Mouse (Mus musculus) midbrain, embryonic 12.5 days (tissue): ENCODE results near the gene 2410004P03Rik. TPM values are rescaled to one million over a fixed set of nuclear protein-coding genes. Genes with fewer than 3 reads are reported as not detected.

Experiments used
- ATAC-seq: fragments of 200-750 bp; cut with Nextera tagmentation; 2 replicates; pipeline ENCODE4 v1.8.0; 2017; ENCODE audit warnings: low read depth, moderate TSS enrichment, moderate library complexity; ENCODE audit not compliant: low FRiP score
- H3K27ac ChIP-seq: fragments of 300-500 bp; sonication (generic); replicated peaks from 2 replicates; pipeline ENCODE4 v1.5.1; 2016; ENCODE audit warnings: mild to moderate bottlenecking
- H3K27me3 ChIP-seq: fragments of 300-500 bp; sonication (generic); 2 replicates; pipeline ENCODE4 v1.6.1; 2016; ENCODE audit warnings: mild to moderate bottlenecking
- H3K36me3 ChIP-seq: fragments of 300-500 bp; sonication (generic); 2 replicates; pipeline ENCODE4 v1.6.1; 2016
- H3K4me1 ChIP-seq: fragments of 300-500 bp; sonication (generic); 2 replicates; pipeline ENCODE4 v1.6.1; 2016
- H3K4me2 ChIP-seq: fragments of 300-500 bp; sonication (generic); replicated peaks from 2 replicates; pipeline ENCODE4 v1.6.1; 2016; ENCODE audit warnings: mild to moderate bottlenecking, moderate library complexity
- H3K4me3 ChIP-seq: fragments of 300-500 bp; sonication (generic); 2 replicates; pipeline ENCODE4 v1.5.1; 2016; ENCODE audit warnings: mild to moderate bottlenecking
- H3K9ac ChIP-seq: fragments of 300-500 bp; sonication (generic); replicated peaks from 2 replicates; pipeline ENCODE4 v1.6.1; 2016; ENCODE audit warnings: mild to moderate bottlenecking, moderate library complexity
- H3K9me3 ChIP-seq: fragments of 300-500 bp; sonication (generic); 2 replicates; pipeline ENCODE4 v1.6.1; 2016; ENCODE audit warnings: mild to moderate bottlenecking
- WGBS: fragments of 180-500 bp; shearing (Covaris S2); methylation state at CpG from one replicate; pipeline ENCODE4 v1.1.7; 2016; 5-methylcytosine and 5-hydroxymethylcytosine counted together
- polyA plus RNA-seq: library from polyadenylated mRNA; unstranded; fragments of >200 nt; fragmentation: Nextera tagmentation; extraction: Ambion mirVana; gene quantifications from 2 replicates; pipeline ENCODE4 v1.2.1, GENCODE M21; 2016

Gene 2410004P03Rik
- polyA plus RNA-seq, 1 experiment from 2014 or later, result 0.93 TPM

DNA sequence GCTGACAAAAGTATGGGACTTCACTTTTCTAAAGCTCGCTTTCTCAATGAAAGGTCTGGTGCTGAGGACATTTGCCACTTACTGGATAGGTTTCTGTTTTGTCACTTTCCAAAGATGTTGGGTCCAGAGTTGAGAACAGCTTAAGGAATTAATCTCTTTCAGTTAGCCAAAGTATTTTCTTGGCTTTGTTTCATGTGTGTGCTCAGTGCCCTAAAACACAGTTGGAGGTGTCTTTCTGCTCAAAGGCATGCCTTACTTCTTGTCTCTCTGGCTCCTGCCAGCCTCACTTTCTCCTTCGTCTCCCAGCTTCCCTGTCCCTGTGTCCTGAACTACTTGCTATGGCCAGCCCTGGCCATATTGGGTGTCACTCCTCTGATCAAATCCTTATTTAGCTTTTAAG lies 20.2 kb downstream of the 2410004P03Rik start:
- Histone ChIP-seq H3K4me2 (no peak overlapping the region), H3K9ac (no peak overlapping the region), H3K36me3 (no peaks in the 10 kb centered on the region), H3K4me1 (no peaks in the 10 kb centered on the region), H3K4me3 (no peak overlapping the region), H3K27ac (no peak overlapping the region), H3K9me3 (no peaks in the 10 kb centered on the region), H3K27me3 (no peaks in the 10 kb centered on the region)
- no peak for ATAC-seq
- 72% methylated on average over 2 of the region's 2 CpGs for WGBS

DNA sequence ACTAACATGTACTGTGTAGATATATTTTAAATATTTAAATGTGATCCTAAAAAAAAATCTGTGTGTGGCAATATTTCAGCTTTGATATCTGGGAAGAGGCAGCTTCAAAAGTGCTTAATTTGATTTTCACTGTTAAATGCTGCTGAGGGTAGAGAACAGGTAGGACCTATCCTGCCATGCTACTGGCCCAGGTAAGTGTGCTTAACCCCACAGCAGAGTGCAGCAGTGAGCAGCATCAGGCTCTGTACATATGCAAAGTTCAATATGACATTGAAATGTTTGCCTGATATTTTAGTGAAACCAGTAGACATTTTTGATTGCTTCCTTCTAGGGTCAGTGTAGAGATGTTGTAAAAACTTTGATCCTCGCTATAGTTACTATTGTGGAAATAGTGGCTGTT lies 25.7 kb downstream of the 2410004P03Rik start:
- H3K9ac ChIP-seq, result no peak overlapping the region
- 0 out of 2 replicates have a peak, but pooled peaks cover 4% of the 10 kb centered on the region for H3K36me3 ChIP-seq
- no peaks in the 10 kb centered on the region for H3K4me1 ChIP-seq
- no peaks in the 10 kb centered on the region for H3K9me3 ChIP-seq
- WGBS, result 88% methylated on average over 1 of the region's 1 CpGs
- no peak overlapping the region for H3K4me2 ChIP-seq
- no peaks in the 10 kb centered on the region for H3K27me3 ChIP-seq
- ATAC-seq, result no peak
- no peak overlapping the region for H3K4me3 ChIP-seq
- H3K27ac ChIP-seq, result no peak overlapping the region

DNA sequence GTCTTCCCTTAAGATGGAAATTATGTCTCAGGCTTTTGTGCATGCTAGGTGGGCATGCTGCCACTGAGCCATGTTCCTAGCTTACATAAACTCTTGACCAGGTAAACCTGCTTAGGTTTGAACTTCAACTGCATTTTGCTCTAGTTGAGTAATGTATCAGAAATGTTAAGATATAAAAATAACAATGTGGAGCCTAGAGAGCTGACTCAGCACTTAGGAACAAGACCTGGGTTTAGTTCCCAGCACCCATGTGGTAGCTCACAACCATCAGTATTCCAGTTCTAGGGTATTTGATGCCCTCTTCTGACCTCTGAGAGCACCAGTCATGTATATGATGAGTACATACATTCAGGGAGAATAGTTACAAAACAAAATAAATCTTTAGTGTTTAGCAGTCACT lies 34.4 kb downstream of the 2410004P03Rik start:
- no peak overlapping the region for H3K9ac ChIP-seq
- H3K27ac ChIP-seq, result no peak overlapping the region
- no peaks in the 10 kb centered on the region for H3K27me3 ChIP-seq
- H3K4me2 ChIP-seq, result no peak overlapping the region
- H3K36me3 ChIP-seq, result peaks cover 71% of the 10 kb centered on the region
- no peak for ATAC-seq
- no peaks in the 10 kb centered on the region for H3K4me1 ChIP-seq
- H3K9me3 ChIP-seq, result no peaks in the 10 kb centered on the region
- no peak overlapping the region for H3K4me3 ChIP-seq

DNA sequence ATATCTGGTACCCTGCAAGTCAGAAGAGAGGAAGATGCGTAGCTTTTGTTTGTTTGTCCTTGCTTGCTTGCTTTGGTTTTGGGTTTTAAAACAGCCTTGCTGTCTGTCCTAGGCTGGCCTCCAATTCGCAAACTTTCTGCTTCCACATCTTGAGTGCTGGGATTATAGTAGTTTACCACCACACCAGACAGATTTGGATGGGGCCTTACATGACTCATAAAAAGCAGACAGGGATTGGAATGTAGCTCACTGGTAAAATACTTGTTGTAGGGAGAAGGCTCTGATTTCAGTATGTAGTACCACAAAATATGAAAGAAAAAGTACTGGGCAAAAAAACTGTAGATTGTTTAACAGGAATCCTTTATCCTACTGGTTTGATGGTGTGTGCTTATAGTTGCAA lies 44.7 kb downstream of the 2410004P03Rik start:
- 92% methylated on average over 2 of the region's 2 CpGs for WGBS
- Histone ChIP-seq H3K27me3 (no peaks in the 10 kb centered on the region), H3K4me2 (no peak overlapping the region), H3K27ac (no peak overlapping the region), H3K4me3 (no peak overlapping the region), H3K9me3 (no peaks in the 10 kb centered on the region), H3K36me3 (peaks cover 45% of the 10 kb centered on the region), H3K9ac (no peak overlapping the region), H3K4me1 (no peaks in the 10 kb centered on the region)
- ATAC-seq, result no peak

DNA sequence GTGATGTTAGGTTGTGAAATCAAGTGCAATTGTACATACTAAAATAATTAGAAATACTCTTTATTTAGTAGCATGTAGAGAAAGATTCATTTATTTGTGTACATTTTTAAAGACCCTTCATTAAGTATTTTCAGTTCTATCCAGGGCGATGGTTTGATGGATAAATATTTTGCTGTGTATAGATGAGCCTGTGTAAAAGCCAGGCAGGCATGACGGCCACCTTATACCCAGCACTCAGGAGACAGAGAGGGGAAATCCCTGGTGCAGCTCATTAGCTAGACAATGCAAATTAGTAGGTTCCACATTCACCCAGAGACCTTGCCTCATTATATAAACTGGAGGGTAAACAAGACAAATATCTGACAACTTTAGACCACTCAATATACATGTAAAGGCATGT lies 48.2 kb downstream of the 2410004P03Rik start:
- Histone ChIP-seq H3K27me3 (no peaks in the 10 kb centered on the region), H3K9me3 (no peaks in the 10 kb centered on the region), H3K27ac (no peak overlapping the region), H3K4me3 (no peak overlapping the region), H3K9ac (no peak overlapping the region), H3K4me1 (no peaks in the 10 kb centered on the region), H3K36me3 (peaks cover 47% of the 10 kb centered on the region), H3K4me2 (no peak overlapping the region)
- WGBS, result 71% methylated on average over 2 of the region's 2 CpGs
- ATAC-seq, result no peak

DNA sequence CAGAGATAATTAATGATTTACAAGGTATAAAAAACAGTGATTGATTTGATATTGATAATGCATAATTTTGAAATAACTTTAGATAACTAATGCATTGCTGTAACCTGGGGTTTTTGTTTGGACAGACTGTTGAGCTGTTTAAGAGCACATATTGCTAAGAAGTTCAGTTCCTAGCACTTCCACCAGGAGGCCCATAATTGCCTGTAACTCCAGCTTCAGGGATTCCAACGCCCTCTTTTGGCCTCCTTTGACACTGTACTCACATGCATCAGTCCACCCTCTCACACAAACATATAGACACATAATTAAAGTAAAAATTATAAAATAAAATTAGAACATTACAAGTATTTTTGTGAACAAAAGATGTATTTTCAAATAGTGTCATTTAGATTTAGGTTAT lies 52.7 kb downstream of the 2410004P03Rik start:
- H3K4me1 ChIP-seq, result no peaks in the 10 kb centered on the region
- no peaks in the 10 kb centered on the region for H3K27me3 ChIP-seq
- 73% methylated on average over 1 of the region's 1 CpGs for WGBS
- no peak overlapping the region for H3K27ac ChIP-seq
- H3K9ac ChIP-seq, result no peak overlapping the region
- H3K9me3 ChIP-seq, result no peaks in the 10 kb centered on the region
- H3K36me3 ChIP-seq, result peaks cover 44% of the 10 kb centered on the region
- no peak for ATAC-seq
- no peak overlapping the region for H3K4me2 ChIP-seq
- H3K4me3 ChIP-seq, result no peak overlapping the region

Other genes starting within 250 kb of the 2410004P03Rik start
- gene Greb1, start 210.8 kb downstream of the 2410004P03Rik start, polyA plus RNA-seq, result 7.0 and 9.8 TPM in 2 replicates
- gene E2f6, start 200.8 kb downstream of the 2410004P03Rik start, polyA plus RNA-seq, result 77.6 and 83.8 TPM in 2 replicates
- 20.5 and 22.6 TPM in 2 replicates for gene Rock2, start 116.8 kb downstream of the 2410004P03Rik start, polyA plus RNA-seq
- 3.0 and 3.3 TPM in 2 replicates for gene Pqlc3, start 11.3 kb downstream of the 2410004P03Rik start, polyA plus RNA-seq
- 1.3 and 1.4 TPM in 2 replicates for gene Kcnf1, start 165.2 kb upstream of the 2410004P03Rik start, polyA plus RNA-seq